Mouse (Mus musculus) MEL (cell line): ENCODE measurements around the gene Rag2.

ENCODE experiments used
- EP300 ChIP-seq, 2 experiments: IDR thresholded peaks; 2 replicates each; pipeline ENCODE4 v1.6.1; 2011; ENCODE audit warnings: improper control_type of control experiment in 2 of 2, low read length in 2 of 2, low read depth in 1 of 2, mild to moderate bottlenecking in 1 of 2
- RCOR1 ChIP-seq: IDR thresholded peaks from 2 replicates; pipeline ENCODE4 v1.6.1; 2012; ENCODE audit warnings: low read depth, mild to moderate bottlenecking, inconsistent platforms, low read length, improper control_type of control experiment
- USF1 ChIP-seq: IDR thresholded peaks from 2 replicates; pipeline ENCODE4 v1.6.1; 2014; ENCODE audit warnings: low read depth, mild to moderate bottlenecking, inconsistent platforms, low read length, improper control_type of control experiment, moderate library complexity
- ZNF384 ChIP-seq: IDR thresholded peaks from 2 replicates; pipeline ENCODE4 v1.6.1; 2012; ENCODE audit warnings: low read depth, mild to moderate bottlenecking, inconsistent platforms, low read length, improper control_type of control experiment

- TF ChIP-seq USF1: no peak
- no peak for TF ChIP-seq EP300 (IDR thresholded peaks at IDR 0.05; ENCODE audit: low read depth in 1 of 2, low read length in 2 of 2)
- no peak for TF ChIP-seq ZNF384
- no peak for TF ChIP-seq RCOR1
Measured at GRCm38 (mm10) chr2:101639840-101640350, 15.4 kb downstream of the Rag2 start.
